Mouse (Mus musculus) forebrain, embryonic 13.5 days (tissue): ENCODE data around the gene Csf1. TPM values are rescaled to one million over a fixed set of nuclear protein-coding genes. Genes with fewer than 3 reads are reported as not detected.

Source experiments
- ATAC-seq: fragments of 200-750 bp; cut with Nextera tagmentation; 2 replicates; pipeline ENCODE4 v1.8.0; 2017
- H3K27ac ChIP-seq: fragments of 300-500 bp; sonication (generic); 2 replicates; pipeline ENCODE4 v1.5.1; 2015; ENCODE audit warnings: inconsistent platforms, mild to moderate bottlenecking, moderate library complexity
- H3K27me3 ChIP-seq: fragments of 300-500 bp; sonication (generic); 2 replicates; pipeline ENCODE4 v1.6.1; 2015; ENCODE audit warnings: mild to moderate bottlenecking, inconsistent platforms
- H3K36me3 ChIP-seq: fragments of 300-500 bp; sonication (generic); 2 replicates; pipeline ENCODE4 v1.6.1; 2015; ENCODE audit warnings: mild to moderate bottlenecking, inconsistent platforms; ENCODE audit not compliant: poor library complexity, severe bottlenecking
- H3K4me1 ChIP-seq: fragments of 300-500 bp; sonication (generic); 2 replicates; pipeline ENCODE4 v1.6.1; 2015; ENCODE audit warnings: inconsistent platforms
- H3K4me2 ChIP-seq: fragments of 300-500 bp; sonication (generic); 2 replicates; pipeline ENCODE4 v1.6.1; 2015; ENCODE audit warnings: inconsistent platforms, mild to moderate bottlenecking, moderate library complexity
- H3K4me3 ChIP-seq: fragments of 300-500 bp; sonication (generic); 2 replicates; pipeline ENCODE4 v1.5.1; 2015; ENCODE audit warnings: mild to moderate bottlenecking, inconsistent platforms
- H3K9ac ChIP-seq: fragments of 300-500 bp; sonication (generic); 2 replicates; pipeline ENCODE4 v1.6.1; 2015; ENCODE audit warnings: mild to moderate bottlenecking, inconsistent platforms
- H3K9me3 ChIP-seq: fragments of 300-500 bp; sonication (generic); replicated peaks from 2 replicates; pipeline ENCODE4 v1.6.1; 2016; ENCODE audit warnings: inconsistent platforms
- WGBS: fragments of 180-500 bp; shearing (Covaris S2); methylation state at CpG from one replicate; pipeline ENCODE4 v1.1.7; 2015; 5-methylcytosine and 5-hydroxymethylcytosine counted together
- polyA plus RNA-seq: library from polyadenylated mRNA; unstranded; fragments of >200 nt; fragmentation: Nextera tagmentation; extraction: Ambion mirVana; gene quantifications from 2 replicates; pipeline ENCODE4 v1.2.1, GENCODE M21; 2015

Gene Csf1
- 4.5 and 4.9 TPM in 2 replicates for polyA plus RNA-seq

DNA sequence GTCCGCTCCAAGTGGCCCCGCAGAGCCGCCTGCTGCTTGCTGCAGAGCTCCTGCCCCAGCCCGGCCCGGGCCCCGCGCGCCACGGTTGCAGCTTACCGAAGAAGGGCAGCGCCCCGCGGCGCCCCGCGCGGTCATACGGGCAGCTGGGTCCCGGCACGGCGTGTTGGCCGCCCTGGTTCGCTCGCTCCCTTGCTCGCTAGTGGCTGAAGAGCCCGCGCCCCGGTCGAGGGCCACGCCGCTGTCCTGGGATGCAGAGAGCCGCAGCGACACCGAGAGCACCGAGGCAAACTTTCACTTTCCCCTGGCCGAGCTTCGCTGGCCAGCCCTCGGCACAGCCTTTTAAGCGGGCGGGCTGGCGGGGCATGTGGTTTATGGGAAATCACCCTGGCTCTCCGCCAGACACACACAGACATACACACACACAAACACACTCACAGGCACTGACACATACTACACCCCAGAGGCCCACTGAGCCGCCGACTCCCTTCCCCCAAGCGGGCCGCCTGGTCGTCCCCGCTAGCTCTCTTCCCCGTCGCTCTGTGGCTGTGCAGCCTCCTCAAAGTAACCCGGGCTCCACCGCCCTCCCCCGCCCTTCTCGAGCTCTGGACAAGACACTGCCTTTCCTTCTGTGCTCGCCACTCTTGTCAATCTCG lies at the start of gene Csf1:
Csf1 (minus strand) TSS at position 541 of the 653 bp plus-strand sequence.
- peak within 1 kb of the TSS; percentile 84 for H3K4me2 ChIP-seq
- peak; percentile 91 for ATAC-seq
- under 1% methylated on average over 52 of the region's 56 CpGs for WGBS

DNA sequence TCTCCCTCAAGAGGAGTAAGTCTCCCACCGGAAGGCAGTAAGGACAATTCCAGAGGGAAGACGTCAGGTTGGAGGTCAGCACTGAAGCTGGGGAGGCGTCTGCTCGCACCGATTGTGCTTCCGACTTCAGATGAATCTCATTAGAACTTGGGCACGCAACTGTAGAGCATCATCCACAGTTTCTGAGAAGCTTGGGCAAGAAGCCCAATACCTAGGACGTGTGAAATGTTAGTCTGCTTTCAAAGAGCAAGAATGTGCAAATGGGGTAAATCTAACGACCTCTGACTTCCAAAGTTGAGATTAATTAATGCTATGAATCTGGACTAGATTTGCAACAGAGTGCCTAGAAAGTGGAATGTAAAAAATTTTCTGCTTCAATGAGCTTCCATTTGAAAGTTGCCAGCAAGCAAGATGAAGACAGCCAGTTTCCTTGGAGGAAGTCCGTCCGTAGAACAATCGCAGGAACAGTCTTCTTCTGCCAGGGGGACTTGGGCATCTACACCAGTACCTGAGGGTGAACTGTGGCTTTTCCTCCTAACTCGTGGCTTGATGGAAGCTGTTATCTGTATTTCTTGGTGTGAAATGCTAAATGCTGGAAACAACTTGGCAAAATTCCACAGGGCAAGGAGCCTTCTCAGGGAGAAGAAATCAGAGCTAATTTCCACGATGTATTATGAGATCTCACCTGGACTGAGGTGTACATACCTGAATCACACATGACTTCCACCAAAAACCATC lies 47.9 kb upstream of the Csf1 start:
- WGBS: 32% methylated on average over 14 of the region's 14 CpGs
- no peaks in the 10 kb centered on the region for H3K9me3 ChIP-seq
- H3K36me3 ChIP-seq: no peaks in the 10 kb centered on the region
- peak; percentile 70 for ATAC-seq
- H3K4me3 ChIP-seq: no peak overlapping the region
- H3K9ac ChIP-seq: no peak overlapping the region
- H3K4me2 ChIP-seq: peak overlapping the region; percentile 4
- H3K4me1 ChIP-seq: peaks cover 24% of the 10 kb centered on the region
- H3K27me3 ChIP-seq: no peaks in the 10 kb centered on the region
- H3K27ac ChIP-seq: peak overlapping the region; percentile 57

More for the DNA sequence above, at the start of gene Csf1:
- H3K27me3 ChIP-seq: 0 out of 2 replicates have a peak, but pooled peaks cover 4% of the 10 kb centered on the region
- peaks cover 34% of the 10 kb centered on the region for H3K4me1 ChIP-seq
- H3K4me3 ChIP-seq: peak within 1 kb of the TSS; percentile 56
- no peaks in the 10 kb centered on the region for H3K9me3 ChIP-seq
- H3K27ac ChIP-seq: peak within 1 kb of the TSS; percentile 71
- H3K36me3 ChIP-seq: no peaks in the 10 kb centered on the region
- peak within 1 kb of the TSS; percentile 83 for H3K9ac ChIP-seq

DNA sequence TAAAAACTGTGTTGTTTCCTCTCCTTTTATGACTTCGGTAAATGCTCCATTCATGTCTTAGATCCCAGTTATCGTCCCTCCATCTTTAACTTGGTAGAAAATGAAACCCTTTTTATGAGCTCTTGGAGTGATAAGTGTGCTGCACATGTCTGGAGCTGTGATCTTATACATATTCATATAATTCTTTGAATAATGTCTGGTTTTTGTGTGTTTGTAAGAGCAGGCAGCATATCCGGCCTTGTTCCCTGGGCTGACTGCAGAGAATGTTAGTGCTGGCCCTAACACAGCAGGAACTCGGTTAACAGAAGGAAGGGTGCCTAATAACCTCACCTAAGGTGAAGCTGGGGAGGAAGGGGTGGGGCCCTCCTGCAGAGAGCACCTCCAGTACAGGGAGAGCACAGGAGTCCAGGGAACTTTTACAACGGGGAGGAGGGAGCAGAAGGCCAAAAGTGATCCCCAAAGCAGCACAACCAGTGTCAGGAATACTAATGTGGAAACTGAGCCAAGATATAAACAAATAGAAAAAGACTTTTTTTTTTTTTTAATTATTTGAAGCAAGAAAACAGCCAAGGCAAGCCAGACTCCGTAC lies 47.2 kb upstream of the Csf1 start:
- H3K4me1 ChIP-seq: peaks cover 24% of the 10 kb centered on the region
- 0 out of 2 replicates have a peak overlapping the region, but pooled peaks have one; percentile 4 for H3K4me2 ChIP-seq
- no peaks in the 10 kb centered on the region for H3K36me3 ChIP-seq
- peak overlapping the region; percentile 57; the same call in 1 of the 2 replicates for H3K27ac ChIP-seq
- peak; percentile 86 for ATAC-seq
- H3K9me3 ChIP-seq: no peaks in the 10 kb centered on the region
- no peak overlapping the region for H3K9ac ChIP-seq
- WGBS: 23% methylated on average over 6 of the region's 6 CpGs
- H3K27me3 ChIP-seq: no peaks in the 10 kb centered on the region
- H3K4me3 ChIP-seq: no peak overlapping the region

- Histone ChIP-seq H3K27me3 (no peaks in the 10 kb centered on the region), H3K4me1 (peaks cover 24% of the 10 kb centered on the region), H3K36me3 (no peaks in the 10 kb centered on the region), H3K27ac (no peak overlapping the region), H3K4me3 (no peak overlapping the region), H3K4me2 (no peak overlapping the region), H3K9ac (no peak overlapping the region), H3K9me3 (no peaks in the 10 kb centered on the region)
- WGBS: 63% methylated on average over 1 of the region's 1 CpGs
- peak; percentile 13; the same call in 1 of the 2 replicates for ATAC-seq
Observed at GRCm38 (mm10) chr3:107806916-107807315, 46.6 kb upstream of the Csf1 start.

DNA sequence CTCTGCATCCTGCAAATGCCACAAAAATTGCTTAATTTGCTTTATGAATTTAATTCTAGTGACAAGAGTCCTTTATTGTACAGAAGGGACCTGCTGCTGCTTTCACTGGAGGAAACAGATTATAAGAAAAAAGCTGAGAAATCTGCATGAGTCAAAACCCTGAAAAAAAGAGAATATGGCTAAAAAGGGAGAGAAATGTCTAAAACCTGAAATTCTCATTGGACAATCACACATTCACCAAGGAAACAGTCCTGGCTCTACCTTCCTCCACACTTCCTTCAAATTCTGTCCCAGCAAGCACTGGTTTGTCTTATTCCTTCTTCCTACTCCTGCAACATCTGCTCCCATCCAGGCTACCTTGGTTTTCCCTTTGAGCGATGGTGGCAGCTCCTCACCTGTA lies 44.5 kb upstream of the Csf1 start:
- Histone ChIP-seq H3K36me3 (no peaks in the 10 kb centered on the region), H3K4me1 (peaks cover 24% of the 10 kb centered on the region), H3K4me3 (no peak overlapping the region), H3K27ac (no peak overlapping the region), H3K27me3 (no peaks in the 10 kb centered on the region), H3K9ac (no peak overlapping the region), H3K4me2 (no peak overlapping the region), H3K9me3 (no peaks in the 10 kb centered on the region)
- ATAC-seq: no peak
- 97% methylated on average over 1 of the region's 1 CpGs for WGBS

DNA sequence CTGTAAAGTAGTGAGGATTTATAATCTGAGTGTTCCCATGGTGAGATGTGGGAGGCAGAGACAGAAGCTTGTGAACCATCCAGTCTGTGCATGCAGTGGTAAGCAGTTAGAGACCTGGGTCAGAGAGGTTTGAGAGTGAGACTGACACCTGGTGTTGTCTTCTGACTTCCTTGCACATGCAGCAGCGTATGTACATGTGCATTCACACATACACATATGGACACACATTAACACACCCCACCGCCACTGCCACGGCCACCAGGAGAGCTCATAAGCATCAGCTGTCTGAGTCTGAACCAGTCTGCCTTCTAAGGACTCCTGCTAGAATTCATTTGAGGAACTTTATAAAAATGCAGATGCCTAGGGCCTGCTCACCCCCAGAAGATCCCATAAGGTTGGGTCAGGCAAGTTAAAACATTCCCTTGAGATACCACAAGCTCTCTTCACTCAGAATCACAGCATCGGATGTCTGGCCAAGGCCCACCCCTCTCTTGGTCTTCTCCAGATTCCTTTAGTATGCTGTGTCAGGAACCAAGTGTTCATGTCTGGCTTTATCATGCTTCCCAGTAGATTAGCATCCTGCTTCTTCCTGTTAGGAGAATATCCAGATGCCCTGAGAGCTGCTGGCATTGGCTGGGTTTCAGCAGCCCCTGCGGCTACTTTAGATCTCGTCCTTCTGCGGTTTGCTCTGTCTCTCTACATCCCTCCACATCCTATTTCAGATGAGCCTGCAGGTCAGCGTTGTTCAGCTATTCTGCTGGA lies 42.1 kb upstream of the Csf1 start:
- Histone ChIP-seq H3K4me2 (no peak overlapping the region), H3K4me1 (peaks cover 8% of the 10 kb centered on the region), H3K9me3 (no peaks in the 10 kb centered on the region), H3K36me3 (no peaks in the 10 kb centered on the region), H3K9ac (no peak overlapping the region), H3K27ac (no peak overlapping the region), H3K4me3 (no peak overlapping the region), H3K27me3 (no peaks in the 10 kb centered on the region)
- 88% methylated on average over 8 of the region's 8 CpGs for WGBS
- no peak for ATAC-seq

DNA sequence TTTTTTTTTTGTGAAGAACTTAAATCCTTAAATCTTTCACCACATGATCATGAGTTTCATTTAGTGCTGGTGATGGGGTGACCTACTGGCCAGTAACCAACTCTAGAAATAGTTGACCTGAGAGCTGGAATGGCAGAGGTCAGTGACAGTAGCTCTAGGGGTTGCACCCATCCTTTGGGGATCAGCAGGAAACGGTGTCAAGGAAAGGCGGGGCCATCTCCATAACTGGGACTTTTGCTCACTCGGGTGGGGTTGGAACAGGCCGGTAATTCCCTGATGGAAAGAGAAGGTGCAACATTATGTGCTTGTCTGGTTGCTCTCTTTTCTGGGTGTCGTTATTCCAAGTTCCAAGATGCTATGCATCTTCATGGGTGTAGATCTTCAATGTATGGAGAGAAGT lies 38.7 kb upstream of the Csf1 start:
- ATAC-seq: no peak
- Histone ChIP-seq H3K36me3 (no peaks in the 10 kb centered on the region), H3K4me3 (no peak overlapping the region), H3K9ac (no peak overlapping the region), H3K9me3 (no peaks in the 10 kb centered on the region), H3K27ac (no peak overlapping the region), H3K27me3 (no peaks in the 10 kb centered on the region), H3K4me2 (no peak overlapping the region), H3K4me1 (peaks cover 3% of the 10 kb centered on the region)
- 91% methylated on average over 5 of the region's 5 CpGs for WGBS

GRCm38 (mm10) chr3:107796191-107796983 lies 36.1 kb upstream of the Csf1 start:
- H3K4me1 ChIP-seq: peaks cover 14% of the 10 kb centered on the region
- H3K36me3 ChIP-seq: no peaks in the 10 kb centered on the region
- no peak overlapping the region for H3K27ac ChIP-seq
- 86% methylated on average over 8 of the region's 8 CpGs for WGBS
- no peaks in the 10 kb centered on the region for H3K27me3 ChIP-seq
- H3K9me3 ChIP-seq: no peaks in the 10 kb centered on the region
- ATAC-seq: no peak
- H3K9ac ChIP-seq: no peak overlapping the region
- no peak overlapping the region for H3K4me2 ChIP-seq
- H3K4me3 ChIP-seq: no peak overlapping the region

- H3K4me3 ChIP-seq: no peak overlapping the region
- no peaks in the 10 kb centered on the region for H3K27me3 ChIP-seq
- H3K36me3 ChIP-seq: no peaks in the 10 kb centered on the region
- 91% methylated on average over 3 of the region's 3 CpGs for WGBS
- H3K9ac ChIP-seq: no peak overlapping the region
- peaks cover 14% of the 10 kb centered on the region for H3K4me1 ChIP-seq
- no peak overlapping the region for H3K27ac ChIP-seq
- H3K4me2 ChIP-seq: no peak overlapping the region
- ATAC-seq: no peak
- H3K9me3 ChIP-seq: no peaks in the 10 kb centered on the region
Observed at GRCm38 (mm10) chr3:107794890-107795289, 34.6 kb upstream of the Csf1 start.

DNA sequence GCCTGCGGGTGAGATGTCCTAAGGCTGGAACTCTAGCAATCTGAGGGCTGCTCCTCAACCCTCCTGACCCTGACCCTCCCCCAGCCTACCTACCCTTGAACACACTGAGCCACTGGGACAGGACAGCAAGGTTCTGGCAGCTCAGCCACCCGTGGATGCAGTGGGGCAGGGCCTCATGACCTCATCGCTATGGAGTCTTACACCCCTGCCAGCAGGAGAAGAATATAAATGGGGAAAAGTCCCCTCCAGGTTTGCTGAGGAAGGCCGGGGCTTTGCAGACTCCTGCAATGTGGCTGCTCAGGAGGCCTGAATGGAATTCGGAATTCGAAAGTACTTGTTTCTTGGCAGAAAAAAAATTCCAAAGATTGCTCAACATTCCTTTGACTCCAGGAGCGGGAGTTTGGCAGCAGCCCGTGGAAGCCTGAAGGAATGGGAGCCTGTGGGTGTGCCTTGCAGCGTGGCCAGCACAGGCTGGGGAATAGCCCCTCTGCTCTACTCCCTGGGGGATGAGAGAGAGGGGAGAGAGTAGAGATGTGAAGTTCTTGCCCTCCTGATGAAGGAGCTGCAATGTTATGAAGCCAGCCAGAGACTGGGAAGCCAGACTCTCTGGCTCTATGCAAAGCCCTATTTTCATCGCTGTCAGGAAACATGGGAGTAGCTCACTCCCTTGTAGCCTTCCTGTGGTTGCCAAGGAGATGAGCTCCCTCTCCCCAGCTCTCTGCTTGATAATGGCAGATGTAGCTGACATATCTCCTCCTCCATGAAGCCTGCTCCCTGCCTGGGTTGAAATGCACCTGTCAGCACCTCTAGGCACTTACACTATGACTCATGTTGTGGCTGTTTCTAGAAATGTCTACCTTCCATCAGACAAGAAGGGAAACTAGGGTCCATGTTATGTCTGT lies 33.3 kb upstream of the Csf1 start:
- Histone ChIP-seq H3K9ac (no peak overlapping the region), H3K4me1 (peaks cover 14% of the 10 kb centered on the region), H3K27ac (peak overlapping the region; percentile 84), H3K9me3 (no peaks in the 10 kb centered on the region), H3K4me2 (peak overlapping the region; percentile 38), H3K27me3 (no peaks in the 10 kb centered on the region), H3K4me3 (no peak overlapping the region), H3K36me3 (no peaks in the 10 kb centered on the region)
- 16% methylated on average over 10 of the region's 10 CpGs for WGBS
- peak; percentile 78 for ATAC-seq
